Mouse (Mus musculus) heart, embryonic 14.5 days (tissue): ENCODE results near the gene A230050P20Rik. TPM values are rescaled to one million over a fixed set of nuclear protein-coding genes. Genes with fewer than 3 reads are reported as not detected.

Source experiments
- ATAC-seq: fragments of 200-750 bp; cut with Nextera tagmentation; 2 replicates; pipeline ENCODE4 v1.8.0; 2017; ENCODE audit warnings: low read depth, moderate TSS enrichment; ENCODE audit not compliant: insufficient number of reproducible peaks, insufficient read depth, low FRiP score
- H3K27ac ChIP-seq, 2 experiments: fragments of 200-500 bp in 1 of 2; fragments of 300-500 bp in 1 of 2; sonication (generic) in 1 of 2; replicated peaks in 1 of 2; 2 replicates each; pipeline ENCODE4 v1.5.1; 2012 to 2014; ENCODE audit warnings: low read depth in 2 of 2, low read length in 2 of 2, control low read depth in 1 of 2, mild to moderate bottlenecking in 1 of 2, mixed read lengths in 1 of 2; ENCODE audit not compliant: control insufficient read depth in 1 of 2, insufficient read depth in 1 of 2
- H3K27me3 ChIP-seq: fragments of 300-500 bp; sonication (generic); 2 replicates; pipeline ENCODE4 v1.6.1; 2014; ENCODE audit warnings: mild to moderate bottlenecking, low read length, control low read depth; ENCODE audit not compliant: control insufficient read depth, insufficient read depth
- H3K36me3 ChIP-seq: fragments of 300-500 bp; sonication (generic); 2 replicates; pipeline ENCODE4 v1.6.1; 2014; ENCODE audit warnings: mild to moderate bottlenecking, control low read depth, low read length, mixed read lengths; ENCODE audit not compliant: control insufficient read depth, insufficient read depth
- H3K4me1 ChIP-seq, 2 experiments: fragments of 200-500 bp in 1 of 2; fragments of 300-500 bp in 1 of 2; sonication (generic) in 1 of 2; 2 replicates each; pipeline ENCODE4 v1.6.1; 2012 to 2014; ENCODE audit warnings: low read length in 2 of 2, control low read depth in 1 of 2, mixed read lengths in 1 of 2; ENCODE audit not compliant: control insufficient read depth in 2 of 2, insufficient read depth in 2 of 2
- H3K4me2 ChIP-seq: fragments of 300-500 bp; sonication (generic); 2 replicates; pipeline ENCODE4 v1.6.1; 2014; ENCODE audit warnings: mild to moderate bottlenecking, low read length
- H3K4me3 ChIP-seq, 2 experiments: fragments of 200-500 bp in 1 of 2; fragments of 300-500 bp in 1 of 2; sonication (generic) in 1 of 2; 2 replicates each; pipeline ENCODE4 v1.5.1; 2012 to 2014; ENCODE audit warnings: low read length in 2 of 2, mild to moderate bottlenecking in 2 of 2, control low read depth in 1 of 2, low read depth in 1 of 2, moderate library complexity in 1 of 2; ENCODE audit not compliant: control insufficient read depth in 1 of 2, insufficient read depth in 1 of 2
- H3K9ac ChIP-seq: fragments of 300-500 bp; sonication (generic); 2 replicates; pipeline ENCODE4 v1.6.1; 2014; ENCODE audit warnings: mild to moderate bottlenecking, low read length
- H3K9me3 ChIP-seq: fragments of 300-500 bp; sonication (generic); 2 replicates; pipeline ENCODE4 v1.6.1; 2016; ENCODE audit warnings: low read length, control low read depth; ENCODE audit not compliant: control insufficient read depth
- WGBS: fragments of 180-500 bp; shearing (Covaris S2); extraction: QIAGEN DNeasy Blood & Tissue Kit; methylation state at CpG from one replicate; pipeline ENCODE4 v1.1.7; 2014; 5-methylcytosine and 5-hydroxymethylcytosine counted together
- polyA plus RNA-seq: library from polyadenylated mRNA; unstranded; fragments of >200 nt; fragmentation: Nextera tagmentation; extraction: Ambion mirVana; gene quantifications from 2 replicates; pipeline ENCODE4 v1.2.1, GENCODE M21; 2014

Gene A230050P20Rik
- polyA plus RNA-seq, 1 experiment from 2014 or later = 4.5 TPM

DNA sequence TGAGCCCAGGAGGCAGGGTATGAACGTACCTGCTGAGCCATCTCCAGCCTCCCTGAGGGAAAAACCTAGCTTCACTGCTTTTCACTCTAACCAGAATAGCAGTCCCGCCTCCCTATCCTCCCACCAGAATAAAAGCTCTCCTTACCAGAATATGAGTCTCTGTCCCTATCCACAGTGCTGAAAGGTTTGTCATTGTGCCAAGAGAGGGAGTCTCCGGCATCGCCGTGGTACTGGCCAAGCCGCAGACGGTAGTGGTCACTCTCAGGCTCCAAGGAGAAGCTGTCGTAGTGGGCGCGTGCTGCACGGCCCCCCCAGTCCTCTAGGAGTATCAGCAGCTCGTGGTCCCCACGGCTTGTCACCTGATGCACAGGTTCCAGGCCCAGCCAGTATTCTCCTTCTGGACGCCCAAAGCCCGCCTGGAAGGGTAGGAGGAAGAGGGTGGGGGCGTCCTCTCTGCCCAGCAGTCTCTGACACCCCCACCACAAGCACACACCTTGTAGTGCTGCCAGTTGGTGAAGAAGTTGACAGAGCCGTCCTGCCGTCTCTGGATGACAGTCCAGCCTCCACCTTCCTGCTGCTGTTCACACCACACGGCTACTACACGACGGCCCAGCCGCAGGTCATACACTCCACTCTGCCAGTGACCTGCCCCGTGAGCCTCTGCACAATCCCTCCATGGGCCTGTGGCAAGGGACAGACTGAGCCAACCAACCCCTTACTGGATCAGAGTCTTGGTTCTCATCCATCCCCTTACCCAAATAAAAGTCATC, 6.8 kb downstream of the A230050P20Rik start:
- Histone ChIP-seq H3K9ac (no peak overlapping the region), H3K4me2 (no peak overlapping the region), H3K9me3 (no peaks in the 10 kb centered on the region), H3K4me1 (peaks cover 4 to 5% of the 10 kb centered on the region in 2 experiments; a peak in 2 of 4 replicates), H3K27me3 (peaks cover 3% of the 10 kb centered on the region; the same call in 1 of the 2 replicates), H3K36me3 (0 out of 2 replicates have a peak, but pooled peaks cover 3% of the 10 kb centered on the region), H3K4me3 (no peak overlapping the region), H3K27ac (no peak overlapping the region)
- 65% methylated on average over 23 of the region's 23 CpGs for WGBS
- ATAC-seq = no peak

DNA sequence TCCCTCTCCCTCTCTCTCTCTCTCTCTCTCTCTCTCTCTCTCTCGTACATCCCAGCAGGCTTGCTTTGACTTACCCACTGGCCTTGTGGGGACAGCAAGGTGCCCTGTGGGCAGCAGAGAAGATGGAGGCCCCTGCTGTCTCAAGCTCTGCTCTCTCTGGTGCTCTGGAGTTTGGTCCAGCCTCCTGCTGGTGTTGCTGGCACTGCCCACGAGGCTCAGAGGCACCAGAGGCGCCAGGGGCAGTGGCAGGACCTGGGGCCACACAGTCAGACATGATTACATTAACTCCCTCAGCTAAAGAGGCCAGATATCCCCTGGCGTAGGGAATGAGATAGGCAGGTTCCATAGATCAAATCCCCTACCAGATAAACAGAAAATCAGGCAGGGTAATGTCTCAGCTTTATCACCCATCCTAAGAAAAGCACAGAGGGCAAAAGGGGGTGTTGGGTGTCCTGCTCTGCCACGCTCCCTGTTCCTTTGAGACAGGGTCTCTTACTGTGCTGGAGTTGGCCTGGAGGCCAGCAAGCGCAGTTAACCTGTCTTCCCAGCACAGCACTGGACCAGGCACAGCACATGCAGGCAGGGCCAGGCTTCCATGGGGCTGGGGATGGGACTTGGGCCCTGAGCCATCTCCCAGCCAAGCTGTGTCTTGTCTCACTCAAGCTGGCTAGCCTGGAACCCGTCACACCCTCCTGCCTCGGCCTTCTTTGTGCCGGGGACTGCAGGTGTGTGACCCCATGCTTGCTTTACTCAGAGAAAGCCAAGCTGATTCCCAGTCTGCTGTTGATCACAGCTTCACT, 8.1 kb downstream of the A230050P20Rik start:
- ATAC-seq = no peak
- no peaks in the 10 kb centered on the region for H3K27me3 ChIP-seq
- no peak overlapping the region for H3K27ac ChIP-seq
- peaks cover 4 to 5% of the 10 kb centered on the region in 2 experiments; a peak in 2 of 4 replicates for H3K4me1 ChIP-seq
- H3K36me3 ChIP-seq = 0 out of 2 replicates have a peak, but pooled peaks cover 3% of the 10 kb centered on the region
- H3K9me3 ChIP-seq = no peaks in the 10 kb centered on the region
- no peak overlapping the region for H3K4me2 ChIP-seq
- H3K4me3 ChIP-seq = no peak overlapping the region
- no peak overlapping the region for H3K9ac ChIP-seq
- 64% methylated on average over 8 of the region's 9 CpGs for WGBS

DNA sequence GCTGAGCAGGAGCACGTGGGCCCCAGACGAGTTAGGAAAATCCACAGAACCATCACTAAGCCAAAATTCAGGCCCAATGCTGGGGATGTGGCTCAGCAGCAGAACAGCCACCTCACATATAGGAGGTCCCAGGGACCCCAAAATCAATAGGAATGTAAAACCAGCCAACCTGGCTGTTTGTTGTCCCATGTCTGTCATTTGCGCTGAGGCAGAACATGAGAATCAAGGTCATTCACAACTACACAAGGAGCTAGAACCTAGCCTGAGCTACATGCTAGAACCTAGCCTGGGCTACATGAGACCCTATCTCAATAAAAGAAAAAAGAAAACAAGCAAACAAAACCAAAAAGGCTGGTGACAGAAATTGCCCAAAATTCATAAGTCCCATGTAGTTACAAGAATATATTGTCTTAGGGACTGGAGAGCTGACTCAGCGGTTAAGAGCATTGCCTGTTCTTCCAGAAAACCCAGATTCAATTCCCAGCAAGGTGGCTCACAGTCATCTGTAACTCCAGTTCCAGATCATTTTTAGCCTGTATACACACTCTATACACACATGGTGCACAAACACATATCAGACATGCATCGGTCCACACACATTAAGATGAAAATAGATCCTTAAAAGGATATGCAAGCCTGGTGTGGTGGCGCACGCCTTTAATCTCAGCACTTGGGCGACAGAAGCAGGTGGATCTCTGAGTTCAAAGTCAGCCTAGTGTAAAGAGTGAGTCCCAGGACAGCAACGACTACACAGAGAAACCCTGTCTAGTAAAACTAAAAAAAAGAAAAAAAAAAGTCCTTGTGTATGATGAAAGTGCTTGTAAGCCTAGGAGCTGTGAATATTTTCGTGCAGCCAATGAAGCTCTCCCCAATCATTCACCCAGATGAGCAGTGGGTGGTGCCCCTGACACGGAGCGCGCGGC, 8.9 kb downstream of the A230050P20Rik start:
- no peaks in the 10 kb centered on the region for H3K9me3 ChIP-seq
- H3K4me2 ChIP-seq = peak overlapping the region; percentile 84
- ATAC-seq = no peak
- peaks cover 4 to 5% of the 10 kb centered on the region in 2 experiments; a peak in 2 of 4 replicates for H3K4me1 ChIP-seq
- H3K4me3 ChIP-seq = peak overlapping the region; percentile 46 to 54
- peak overlapping the region; percentile 25 to 94; a peak in 3 of 4 replicates for H3K27ac ChIP-seq
- H3K36me3 ChIP-seq = 0 out of 2 replicates have a peak, but pooled peaks cover 3% of the 10 kb centered on the region
- H3K9ac ChIP-seq = peak overlapping the region; percentile 60; the same call in 1 of the 2 replicates
- WGBS = 35% methylated on average over 14 of the region's 14 CpGs
- no peaks in the 10 kb centered on the region for H3K27me3 ChIP-seq

DNA sequence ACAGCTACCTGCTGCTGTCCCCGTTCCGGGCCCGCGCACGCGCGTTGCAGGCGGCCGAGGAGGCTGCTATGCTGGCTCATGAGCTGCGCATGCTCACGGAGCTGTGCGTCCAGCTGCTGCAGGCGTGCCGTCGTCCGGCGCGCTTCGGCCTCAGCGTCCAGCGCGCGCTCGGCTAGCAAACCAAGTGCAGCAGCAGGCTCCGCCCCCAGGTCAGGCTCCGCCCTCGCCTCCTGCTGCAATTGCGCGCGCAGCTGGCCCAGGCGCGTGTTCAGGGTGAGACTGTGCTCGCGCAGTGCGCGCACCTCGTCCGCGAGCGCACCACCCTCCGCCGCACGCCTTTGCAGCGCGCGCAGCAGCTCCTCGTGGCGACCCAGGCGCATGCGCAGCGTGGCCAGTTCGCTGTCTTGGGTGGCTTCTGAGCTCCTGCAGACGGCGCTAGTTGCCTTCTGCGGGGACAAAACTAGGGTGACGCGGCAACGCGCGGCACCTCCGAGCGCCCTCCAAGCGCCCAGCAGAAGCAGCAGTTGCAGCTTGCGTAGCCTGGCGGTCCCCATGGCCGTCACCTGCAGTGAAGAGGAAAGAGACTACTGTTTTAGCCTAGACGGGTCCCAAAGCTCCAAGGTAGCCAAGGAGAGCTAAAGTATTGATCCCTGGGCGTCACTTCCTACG, 9.7 kb downstream of the A230050P20Rik start:
- Histone ChIP-seq H3K4me2 (peak overlapping the region; percentile 84), H3K27ac (peak overlapping the region; percentile 93 to 94), H3K4me1 (peaks cover 4 to 5% of the 10 kb centered on the region in 2 experiments; a peak in 2 of 4 replicates), H3K36me3 (0 out of 2 replicates have a peak, but pooled peaks cover under 1% of the 10 kb centered on the region), H3K27me3 (no peaks in the 10 kb centered on the region), H3K9ac (peak overlapping the region; percentile 84), H3K9me3 (no peaks in the 10 kb centered on the region), H3K4me3 (peak overlapping the region; percentile 46 to 54)
- under 1% methylated on average over 69 of the region's 69 CpGs for WGBS
- peak; percentile 96 for ATAC-seq

DNA sequence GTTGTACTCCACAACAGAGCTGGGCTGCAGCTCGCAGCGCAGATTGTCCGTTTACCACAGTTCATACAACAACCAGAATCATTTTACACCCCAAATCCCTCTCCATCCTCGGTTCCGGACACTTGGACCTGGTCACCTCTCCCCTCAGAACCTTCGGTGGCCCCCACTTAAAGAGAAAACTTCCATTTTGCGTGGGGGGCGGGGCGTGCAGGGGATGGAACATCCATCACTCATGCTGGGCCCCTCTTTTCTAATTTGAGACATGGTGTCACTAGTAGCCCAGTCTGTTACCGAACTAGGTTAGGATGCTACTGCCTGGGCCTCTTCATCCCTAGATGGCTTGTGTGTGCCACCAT, 10.2 kb downstream of the A230050P20Rik start:
- WGBS = 18% methylated on average over 10 of the region's 10 CpGs
- H3K27me3 ChIP-seq = no peaks in the 10 kb centered on the region
- peak overlapping the region; percentile 84 for H3K9ac ChIP-seq
- H3K9me3 ChIP-seq = no peaks in the 10 kb centered on the region
- H3K4me2 ChIP-seq = peak overlapping the region; percentile 84
- H3K36me3 ChIP-seq = no peaks in the 10 kb centered on the region
- H3K4me3 ChIP-seq = peak overlapping the region; percentile 46 to 54
- H3K27ac ChIP-seq = peak overlapping the region; percentile 93 to 94
- ATAC-seq = no peak
- peaks cover 4 to 5% of the 10 kb centered on the region in 2 experiments; a peak in 2 of 4 replicates for H3K4me1 ChIP-seq

DNA sequence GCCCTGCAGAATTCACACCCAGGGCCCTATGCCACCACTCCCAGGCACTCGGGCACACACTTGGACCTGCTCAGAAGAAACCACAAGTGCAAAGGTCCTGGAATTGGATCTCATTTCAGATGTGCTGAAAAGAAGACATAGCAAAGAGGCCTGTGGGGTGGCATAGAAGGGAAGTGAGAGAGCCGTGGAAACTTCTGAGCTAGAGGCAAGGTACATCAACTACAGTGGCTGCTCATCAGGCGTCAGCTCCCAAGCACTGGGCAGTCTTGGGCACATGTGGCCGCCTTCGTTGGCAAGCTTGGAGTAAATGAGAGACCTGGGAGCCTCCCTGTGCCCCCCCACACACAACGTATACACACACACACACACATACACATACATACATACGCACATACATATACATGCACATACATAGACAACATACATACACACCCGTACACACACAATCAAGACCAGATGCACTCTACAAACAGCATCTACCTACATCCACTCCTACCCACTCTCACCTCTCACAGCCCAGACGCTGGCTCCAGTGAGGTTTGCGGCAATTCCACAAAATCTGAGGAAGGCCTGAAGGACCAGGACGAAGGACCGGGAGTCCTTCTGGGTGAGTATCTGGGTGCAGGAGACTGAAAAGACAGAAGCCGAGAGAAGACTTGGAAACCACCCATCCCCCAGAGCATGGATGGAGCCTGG, 10.8 kb downstream of the A230050P20Rik start, which contains the start of gene Angptl6:
Angptl6 (minus strand) TSS at position 631 of the 696 bp plus-strand sequence.
- WGBS = 84% methylated on average over 13 of the region's 13 CpGs

More for the DNA sequence above, 10.8 kb downstream of the A230050P20Rik start, which contains the start of gene Angptl6:
- Histone ChIP-seq H3K27me3 (no peaks in the 10 kb centered on the region), H3K9me3 (no peaks in the 10 kb centered on the region), H3K4me2 (peak within 1 kb of the TSS; percentile 84), H3K9ac (peak within 1 kb of the TSS; percentile 84), H3K36me3 (no peaks in the 10 kb centered on the region), H3K4me1 (peaks cover 4 to 5% of the 10 kb centered on the region in 2 experiments; a peak in 2 of 4 replicates), H3K4me3 (peak within 1 kb of the TSS; percentile 46 to 54), H3K27ac (peak within 1 kb of the TSS; percentile 93 to 94)
- no peak for ATAC-seq
